ENCODE assay signal across 17 mouse cellular contexts in the genomic region with DNA sequence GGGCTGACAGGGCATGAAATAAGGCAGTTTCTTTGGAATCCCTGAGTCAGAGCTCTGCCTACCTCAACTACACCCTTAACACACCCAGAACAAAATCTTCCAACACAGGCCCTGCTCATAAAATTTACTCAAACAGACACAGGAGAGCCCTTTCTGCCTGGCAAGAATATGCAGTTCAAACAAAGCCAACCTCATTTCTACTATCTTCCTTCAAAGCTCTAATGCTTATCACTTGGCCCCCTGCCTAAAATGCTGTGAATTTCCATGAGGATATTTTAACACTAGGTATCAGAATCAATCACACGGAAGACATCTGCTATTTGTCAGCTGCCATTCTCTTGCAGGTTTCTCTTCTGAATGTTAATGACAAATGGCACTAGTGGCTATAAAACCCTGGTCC.
DNase-seq lines count a peak whose midpoint lies in the region; ATAC-seq and TF ChIP-seq lines count a peak whose summit lies in the region.
"Had no signal": no experiment of that assay in that cellular context is flagged by ENCODE, and none has a peak within 500 bp of the region (broad histone marks: within the 10 kb centered on the region; RNA-seq: fewer than 3 reads in every experiment).

No protein-coding gene starts in this region.

- no peak for TF ChIP-seq POLR2A in brain, embryonic 14.5 days (IDR thresholded peaks at IDR 0.05; ENCODE audit: borderline replicate concordance, extremely low read depth, insufficient read depth, insufficient read length, poor library complexity, severe bottlenecking)

- ATAC-seq in activated CD4-positive, CD25-positive, alpha-beta regulatory T cell, adult 4 months, result no peak
- ATAC-seq: CD4-positive, CD25-positive, alpha-beta regulatory T cell, adult 4 months; intestine, embryonic 16.5 days; midbrain, embryonic 13.5 days had no signal

- DNase-seq in cerebellum, postnatal 10 days, result peak; percentile 23 to 31
- DNase-seq in cerebellum, postnatal 36 days, result no peak
- peak; percentile 40 to 48 for DNase-seq in heart, adult 18-20 months
- no peak for DNase-seq in heart, postnatal 25 days (ENCODE audit: low spot score)
- peak; percentile 53 for DNase-seq in brain, embryonic 14.5 days (ENCODE audit: low read depth)
- peak; percentile 40 for DNase-seq in heart, postnatal 4 days
- DNase-seq in urinary bladder, postnatal 4 days (ENCODE audit: low spot score in 2 of 2), result no peak
- DNase-seq: adrenal gland, postnatal 14 days; cerebellum, adult 11-12 months; gastrocnemius, postnatal 10 days; kidney, postnatal 4 days; liver, embryonic 13.5 days; thymus, postnatal 25 days had no signal

- intact Hi-C loops in heart, postnatal 25 days (cut with DNase I), result no loop called here

- no peak for TF ChIP-seq CTCF in brain, embryonic 14.5 days (IDR thresholded peaks at IDR 0.05; ENCODE audit: borderline replicate concordance, extremely low read depth, insufficient read depth, insufficient read length)

Comparison
In these comparisons a context has a peak if more than half of its experiments do, and no peak if none do; other contexts are left out.
1. DNase-seq: peak in cerebellum, postnatal 10 days (2 of 2), heart, adult 18-20 months (2 of 2), brain, embryonic 14.5 days (single experiment) and heart, postnatal 4 days (single experiment); none in cerebellum, postnatal 36 days (0 of 2), heart, postnatal 25 days (single experiment) and urinary bladder, postnatal 4 days (0 of 2).